Mouse (Mus musculus) hindbrain, embryonic 14.5 days (tissue): ENCODE measurements around the gene Inafm2. TPM values are rescaled to one million over a fixed set of nuclear protein-coding genes. Genes with fewer than 3 reads are reported as not detected.

Experiments
- polyA plus RNA-seq: library from polyadenylated mRNA; unstranded; fragments of >200 nt; fragmentation: Nextera tagmentation; extraction: Ambion mirVana; gene quantifications from 2 replicates; pipeline ENCODE4 v1.2.1, GENCODE M21; 2014

The Inafm2 gene
- polyA plus RNA-seq, 1 experiment from 2014 or later, result 30.6 TPM

Other genes with a start within 250 kb of the Inafm2 start
- gene Bmf, start 196.1 kb upstream of the Inafm2 start, polyA plus RNA-seq, result 3.3 and 3.8 TPM in 2 replicates
- 11.8 and 15.6 TPM in 2 replicates for gene Bub1b, start 147.5 kb upstream of the Inafm2 start, polyA plus RNA-seq
- 39.9 and 41.7 TPM in 2 replicates for gene Pak6, start 82.5 kb upstream of the Inafm2 start, polyA plus RNA-seq
- gene Ankrd63, start 41.8 kb upstream of the Inafm2 start, polyA plus RNA-seq, result not detected in 2 replicates
- gene Plcb2, start 17.3 kb upstream of the Inafm2 start, polyA plus RNA-seq, result 0.54 and 0.69 TPM in 2 replicates
- 0.48 and 0.87 TPM in 2 replicates for gene Ccdc9b, start 16.9 kb downstream of the Inafm2 start, polyA plus RNA-seq
- gene Phgr1, start 27.0 kb downstream of the Inafm2 start, polyA plus RNA-seq, result not detected in 2 replicates
- gene Disp2, start 34.0 kb downstream of the Inafm2 start, polyA plus RNA-seq, result 65.8 and 79.2 TPM in 2 replicates
- 16.1 and 25.1 TPM in 2 replicates for gene Knstrn, start 68.2 kb downstream of the Inafm2 start, polyA plus RNA-seq
- gene Ivd, start 116.2 kb downstream of the Inafm2 start, polyA plus RNA-seq, result 36.4 and 38.1 TPM in 2 replicates
- gene Bahd1, start 154.6 kb downstream of the Inafm2 start, polyA plus RNA-seq, result 2.0 and 2.7 TPM in 2 replicates
- gene Chst14, start 180.7 kb downstream of the Inafm2 start, polyA plus RNA-seq, result 7.7 and 8.7 TPM in 2 replicates